Mouse (Mus musculus) hindlimb bud, embryonic 11.5 days (tissue): ENCODE results near the gene Nup50.

Experiments used
- DNase-seq: peaks from one replicate; pipeline ENCODE4 v3.0.0-alpha.2; 2012; ENCODE audit warnings: low read depth, low spot score; ENCODE audit errors: extremely low spot score

The Nup50 gene

GRCm38 (mm10) chr15:84987874-84988825 is 64.9 kb downstream of the Nup50 start, which contains the start of gene 5031439G07Rik:
Gene 5031439G07Rik, minus strand, starts transcription at chr15:84988551.
- DNase-seq, result peak; percentile 88

GRCm38 (mm10) chr15:84989098-84989497 is 65.9 kb downstream of the Nup50 start:
- DNase-seq, result no peak

DNA sequence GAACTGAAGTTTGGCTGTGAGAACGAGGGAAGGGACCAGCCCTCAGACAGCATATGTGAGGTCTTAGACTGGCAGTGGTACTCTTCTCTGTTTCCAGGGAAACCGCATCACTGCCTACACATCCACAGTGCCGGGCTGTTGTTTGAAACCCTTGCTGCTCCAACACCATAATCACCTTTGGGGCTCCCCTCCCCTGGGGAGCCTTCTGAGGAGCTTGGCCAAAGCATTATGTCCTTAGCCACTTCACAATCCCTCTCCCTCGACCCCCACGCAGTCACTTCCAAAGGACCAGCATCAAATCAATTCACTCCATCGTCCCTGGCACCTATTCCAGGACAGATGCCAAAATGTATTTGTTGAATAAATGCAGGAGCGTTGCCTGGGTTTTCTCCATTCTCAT is 66.6 kb downstream of the Nup50 start:
- no peak for DNase-seq
